Mouse (Mus musculus): Measurements from ENCODE around the gene Gm21983. TPM values are rescaled to one million over a fixed set of nuclear protein-coding genes. Genes with fewer than 3 reads are reported as not detected.

Gene Gm21983
- total RNA-seq, 2 experiments from 2014 or later: not detected

- DNase-seq (ENCODE audit: low spot score in 2 of 2): no peak
Measured at GRCm38 (mm10) chr7:27162780-27163449, 18.0 kb downstream of the Gm21983 start.

- DNase-seq (ENCODE audit: low spot score in 2 of 2): no peak
Measured at GRCm38 (mm10) chr7:27161744-27162143, 19.1 kb downstream of the Gm21983 start.

- DNase-seq (ENCODE audit: low spot score in 2 of 2): no peak
Measured at GRCm38 (mm10) chr7:27160921-27161320, 20.0 kb downstream of the Gm21983 start.

- DNase-seq (ENCODE audit: low spot score in 2 of 2): peak; percentile 82 to 95
Measured at GRCm38 (mm10) chr7:27159882-27160281, 21.0 kb downstream of the Gm21983 start.

DNA sequence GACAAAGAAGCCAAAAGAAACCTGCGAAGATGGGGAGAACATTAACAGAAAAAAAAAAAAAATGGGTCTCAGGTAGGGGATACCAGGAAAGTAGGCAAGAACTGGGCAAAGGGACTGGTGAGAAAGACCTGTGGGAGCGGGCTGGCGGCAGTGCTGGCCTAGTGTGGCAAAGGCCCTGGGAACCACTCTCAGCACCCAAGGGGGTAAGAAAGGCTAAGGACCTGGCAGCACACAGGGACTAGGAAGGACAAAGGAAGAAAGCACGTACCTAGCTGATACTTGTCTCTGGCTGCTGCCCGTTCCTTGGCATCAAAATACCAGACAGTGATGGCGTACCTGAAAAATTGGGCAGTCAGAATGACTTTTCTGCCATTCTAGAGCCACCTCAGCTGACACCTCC lies 21.6 kb downstream of the Gm21983 start:
- DNase-seq (ENCODE audit: low spot score in 2 of 2): no peak

DNA sequence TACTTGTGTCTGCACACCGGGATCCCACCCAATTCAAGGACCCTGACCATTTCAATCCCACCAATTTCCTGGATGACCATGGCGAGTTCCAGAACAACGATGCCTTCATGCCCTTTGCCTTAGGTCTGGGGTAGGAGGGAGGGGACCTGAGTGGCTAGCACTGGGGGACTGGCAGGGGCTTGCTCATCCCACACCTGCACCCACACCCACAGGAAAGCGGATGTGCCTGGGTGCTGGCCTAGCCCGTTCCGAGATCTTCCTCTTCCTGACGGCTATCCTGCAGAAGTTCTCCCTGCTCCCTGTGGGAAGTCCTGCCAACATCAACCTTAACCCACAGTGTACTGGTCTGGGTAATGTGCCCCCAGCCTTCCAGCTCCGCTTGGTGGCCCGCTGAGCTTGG lies 22.7 kb downstream of the Gm21983 start:
- no peak for DNase-seq (ENCODE audit: low spot score in 2 of 2)

- DNase-seq (ENCODE audit: low spot score in 2 of 2): peak in 1 of 2 experiments; percentile 74
Measured at GRCm38 (mm10) chr7:27156005-27156404, 24.9 kb downstream of the Gm21983 start.

DNA sequence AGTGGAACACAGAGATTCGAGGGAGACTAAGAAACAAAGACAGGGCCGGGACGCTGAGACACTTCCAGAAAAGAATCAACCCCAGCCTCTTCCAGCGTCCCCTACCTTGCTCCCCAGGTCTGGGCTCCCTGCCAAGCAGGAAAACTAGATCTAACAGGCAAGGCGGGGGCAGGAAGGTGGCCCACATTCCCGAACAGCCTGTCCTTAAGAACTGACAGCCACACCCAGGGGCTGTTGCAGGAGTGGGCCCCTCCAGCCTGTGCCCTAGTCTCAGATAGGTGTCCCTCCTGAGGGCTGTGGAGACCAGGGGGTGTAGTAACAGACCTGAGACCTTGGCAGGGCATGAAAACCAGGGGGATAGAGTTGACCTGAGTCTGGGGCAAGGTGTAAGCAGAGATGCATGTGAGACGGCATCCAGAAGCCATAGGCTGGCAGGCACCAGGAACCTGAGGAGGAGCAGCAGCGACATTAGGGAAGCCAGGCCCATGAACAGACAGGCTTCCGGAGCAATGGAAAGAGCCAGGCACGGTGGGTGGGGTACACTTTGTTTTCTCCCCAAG lies 27.6 kb downstream of the Gm21983 start, which contains the start of gene Cyp2t4:
Gene Cyp2t4, plus strand, starts transcription at position 510 of the 560 bp plus-strand sequence.
- no peak for DNase-seq (ENCODE audit: low spot score in 2 of 2)

GRCm38 (mm10) chr7:27136410-27136996 lies 44.4 kb downstream of the Gm21983 start:
- DNase-seq (ENCODE audit: low spot score in 2 of 2): no peak

GRCm38 (mm10) chr7:27133757-27134156 lies 47.1 kb downstream of the Gm21983 start:
- DNase-seq (ENCODE audit: low spot score in 2 of 2): no peak

- no peak for DNase-seq (ENCODE audit: low spot score in 2 of 2)
Measured at GRCm38 (mm10) chr7:27133156-27133555, 47.7 kb downstream of the Gm21983 start.

GRCm38 (mm10) chr7:27132588-27132987 lies 48.3 kb downstream of the Gm21983 start:
- DNase-seq (ENCODE audit: low spot score in 2 of 2): peak in 1 of 2 experiments; percentile 73

DNA sequence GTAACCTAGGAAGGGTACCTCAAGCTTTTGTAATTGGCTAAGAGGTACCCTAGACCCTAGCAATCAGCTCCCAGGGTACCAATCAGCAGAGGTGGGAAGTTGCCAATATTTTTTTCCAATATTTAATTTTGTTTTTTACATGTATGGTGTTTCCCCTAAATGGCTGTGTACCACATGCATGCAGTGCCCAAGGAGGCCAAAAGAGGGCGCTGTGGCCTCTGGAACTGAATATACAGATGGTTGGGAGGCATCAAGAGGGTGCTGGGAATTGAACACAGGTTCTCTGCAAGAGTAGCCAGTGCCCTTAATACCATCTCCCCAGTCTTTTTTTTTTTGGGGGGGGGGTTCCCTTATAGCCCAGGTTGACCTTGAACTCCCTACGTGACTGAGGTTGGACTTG lies 49.5 kb downstream of the Gm21983 start:
- no peak for DNase-seq (ENCODE audit: low spot score in 2 of 2)

DNA sequence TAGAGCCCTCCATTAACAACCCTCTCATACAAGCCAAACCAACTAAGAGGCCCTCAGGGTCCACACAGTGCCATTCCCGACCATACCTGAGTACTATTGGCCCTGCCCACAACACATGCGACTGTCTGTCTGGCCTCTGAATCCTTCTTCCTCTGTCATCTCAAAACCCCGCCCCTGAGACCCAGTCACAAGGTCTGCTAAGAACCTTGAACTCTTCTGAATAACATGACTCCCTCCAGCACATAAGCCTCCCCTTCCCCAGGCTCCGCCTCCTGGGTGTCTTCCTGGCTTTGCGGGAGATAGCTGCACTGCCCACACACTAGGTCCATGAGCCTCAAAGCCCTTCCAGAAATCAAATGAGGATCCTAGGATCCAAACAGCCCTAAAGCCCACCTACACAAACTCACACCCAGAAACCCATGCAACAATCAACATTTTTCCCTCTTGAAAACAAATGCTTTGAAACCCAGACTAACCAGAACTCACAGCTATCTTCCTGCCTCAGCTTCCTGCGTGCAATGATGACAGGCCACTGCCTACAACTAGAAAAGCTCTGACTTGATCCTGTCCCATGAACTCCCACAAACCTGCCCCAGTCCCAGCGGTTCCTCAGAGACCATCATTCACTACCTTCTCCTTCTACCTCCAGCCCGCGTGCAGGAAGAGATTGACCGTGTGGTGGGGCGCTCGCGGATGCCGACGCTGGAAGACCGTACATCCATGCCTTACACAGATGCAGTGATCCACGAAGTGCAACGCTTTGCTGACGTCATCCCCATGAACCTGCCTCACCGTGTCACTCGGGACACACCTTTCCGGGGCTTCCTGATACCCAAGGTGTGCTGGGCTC lies 50.1 kb downstream of the Gm21983 start:
- no peak for DNase-seq (ENCODE audit: low spot score in 2 of 2)

DNA sequence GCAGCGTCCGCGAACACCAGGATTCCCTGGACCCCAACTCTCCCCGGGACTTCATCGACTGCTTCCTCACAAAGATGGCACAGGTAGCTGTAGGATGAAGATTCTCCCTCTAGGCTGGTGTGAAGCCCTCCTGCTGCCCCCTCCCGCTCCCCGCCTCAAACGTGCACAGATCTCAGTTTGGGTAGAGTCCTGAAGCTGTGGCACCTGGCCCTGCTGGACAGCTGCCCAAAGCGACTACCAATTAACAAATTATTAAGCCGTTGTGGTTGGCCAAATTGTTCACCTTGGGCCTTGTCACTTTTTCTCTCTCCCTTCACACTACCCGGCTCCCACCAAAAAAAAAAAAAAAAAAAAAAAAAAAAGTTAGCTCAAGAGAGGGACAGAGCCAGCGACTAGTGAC lies 51.1 kb downstream of the Gm21983 start:
- no peak for DNase-seq (ENCODE audit: low spot score in 2 of 2)

DNA sequence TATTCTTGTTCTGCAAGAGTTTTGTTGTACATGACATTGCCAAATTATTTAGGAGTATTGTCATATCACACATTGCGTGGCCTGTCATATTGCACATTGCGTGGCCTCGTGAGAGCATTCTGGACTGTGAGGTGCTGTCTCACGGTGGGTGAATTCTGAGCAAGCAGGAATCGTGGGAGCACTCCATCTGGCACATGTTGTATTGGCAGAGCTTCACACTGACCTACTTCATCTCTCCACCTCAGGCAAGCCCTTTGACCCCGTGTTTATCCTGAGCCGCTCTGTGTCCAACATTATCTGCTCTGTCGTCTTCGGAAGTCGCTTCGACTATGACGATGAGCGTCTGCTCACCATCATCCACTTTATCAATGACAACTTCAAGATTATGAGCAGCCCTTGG lies 51.9 kb downstream of the Gm21983 start:
- no peak for DNase-seq (ENCODE audit: low spot score in 2 of 2)

DNA sequence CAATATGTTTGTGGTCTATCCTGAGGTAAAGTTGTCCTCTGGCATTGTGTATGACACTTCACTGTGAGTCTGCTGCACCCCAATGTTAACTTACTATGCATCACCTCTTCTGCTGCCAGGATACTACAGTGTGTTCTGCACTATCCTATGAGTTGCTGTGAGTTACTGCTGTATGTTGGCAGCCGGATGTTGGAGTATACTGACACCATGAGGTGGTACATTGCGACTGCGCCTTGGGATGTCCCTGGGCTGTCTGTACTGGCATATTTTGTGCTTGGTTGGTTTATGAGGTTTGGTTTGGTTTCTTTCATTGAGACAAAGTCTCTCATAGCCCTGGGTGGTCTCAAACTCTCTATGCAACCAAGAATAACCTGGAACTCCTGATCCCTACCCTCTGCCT lies 52.7 kb downstream of the Gm21983 start:
- DNase-seq (ENCODE audit: low spot score in 2 of 2): peak; percentile 30 to 66

DNA sequence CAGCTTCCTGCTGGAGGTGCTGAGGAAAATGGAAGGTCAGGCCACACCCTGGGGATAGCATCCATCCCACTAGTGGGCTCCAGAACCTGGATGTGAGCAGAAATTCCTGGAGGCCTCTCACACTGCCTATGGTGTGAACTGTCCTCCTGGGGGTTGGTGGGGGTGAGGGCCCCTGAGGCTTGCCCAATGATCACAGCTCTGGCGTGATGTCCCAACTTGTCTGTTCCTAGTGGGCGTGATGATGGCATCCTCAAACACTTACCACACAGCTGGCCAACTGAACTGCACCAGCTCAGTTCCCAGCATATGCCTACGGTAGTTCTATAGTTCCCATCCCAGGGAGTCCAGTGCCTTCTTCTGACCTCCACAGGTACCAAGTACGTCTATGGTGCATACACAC lies 55.9 kb downstream of the Gm21983 start:
- DNase-seq (ENCODE audit: low spot score in 2 of 2): no peak

DNA sequence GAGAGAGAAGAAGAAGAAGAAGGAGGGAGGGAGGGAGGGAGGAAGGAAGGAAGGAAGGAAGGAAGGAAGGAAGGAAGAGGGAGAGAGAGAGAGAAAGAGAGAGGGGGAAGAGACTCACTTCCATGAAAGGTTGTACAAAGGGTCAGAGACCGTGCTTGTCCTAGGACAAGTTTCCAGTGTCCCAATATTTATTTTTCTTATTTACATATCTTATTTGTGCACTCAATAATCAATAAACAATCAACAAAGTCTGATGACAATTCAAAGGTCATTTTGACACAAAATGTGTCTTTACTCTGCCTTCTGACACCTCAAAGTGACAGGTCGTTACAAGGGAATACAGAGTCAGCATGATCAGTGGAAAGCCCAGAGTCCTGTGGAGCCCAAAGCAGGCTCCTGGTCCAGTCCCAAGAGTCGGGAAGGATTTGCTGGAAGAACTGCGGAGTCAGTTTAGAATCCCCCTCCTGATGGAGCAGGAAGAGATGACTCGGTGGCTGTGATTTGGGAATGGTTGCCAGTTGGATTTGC lies 56.5 kb downstream of the Gm21983 start:
- no peak for DNase-seq (ENCODE audit: low spot score in 2 of 2)

DNA sequence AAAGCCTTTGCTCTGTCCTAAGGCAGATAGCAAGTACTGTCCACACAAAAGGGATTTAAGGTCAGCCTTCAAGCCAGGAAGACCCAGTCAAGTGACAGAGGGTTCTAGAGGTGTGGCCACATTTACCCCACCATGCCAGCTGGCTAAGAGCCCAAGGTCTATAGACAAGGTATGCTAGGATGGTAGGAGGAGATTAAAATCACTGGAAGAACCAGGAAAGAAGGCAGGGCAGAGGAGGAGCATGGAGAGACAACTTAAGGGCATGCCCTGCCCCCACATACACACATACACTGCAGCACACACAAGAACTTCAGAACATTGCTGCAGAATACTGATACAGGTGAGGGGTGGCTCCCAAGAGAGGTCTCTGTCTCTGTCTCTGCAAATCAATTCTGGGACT lies 61.2 kb downstream of the Gm21983 start, which contains the start of gene Cyp2f2:
Gene Cyp2f2, plus strand, starts transcription at position 234 of the 400 bp plus-strand sequence.
- DNase-seq (ENCODE audit: low spot score in 2 of 2): no peak
